Mouse (Mus musculus) megakaryocyte, embryonic 14.5 days (primary cell): ENCODE data around the gene Hist1h4i.

Experiments used
- FLI1 ChIP-seq: IDR thresholded peaks from 2 replicates; pipeline ENCODE4 v1.6.1; 2012; ENCODE audit warnings: low read length, inconsistent platforms, mixed read lengths
- GATA1 ChIP-seq: IDR thresholded peaks from 3 replicates; pipeline ENCODE4 v1.6.1; 2012; ENCODE audit warnings: mixed read lengths, low read length, inconsistent platforms, borderline replicate concordance

DNA sequence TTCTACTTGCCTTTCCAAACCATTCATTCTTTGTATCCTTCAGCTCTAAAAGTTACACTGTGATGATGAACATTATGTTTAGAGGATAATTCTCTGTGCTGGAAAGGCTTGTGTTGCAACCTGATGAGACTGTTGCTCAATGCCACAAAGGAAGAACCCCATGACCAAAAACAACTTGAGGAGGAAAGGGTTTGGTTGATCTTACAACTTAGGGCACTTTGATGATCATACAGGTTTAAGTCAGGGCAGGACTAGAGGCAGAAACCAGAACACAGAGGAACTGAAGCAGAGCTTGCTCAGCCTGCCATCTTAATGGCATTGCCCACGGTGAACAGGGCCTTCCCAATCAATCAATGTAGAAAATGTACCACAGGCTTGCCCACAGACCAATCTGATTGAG is 20.3 kb upstream of the Hist1h4i start:
- TF ChIP-seq GATA1 (no peak), FLI1 (no peak)
